ENCODE assay signal across 7 mouse cellular contexts in the genomic region with DNA sequence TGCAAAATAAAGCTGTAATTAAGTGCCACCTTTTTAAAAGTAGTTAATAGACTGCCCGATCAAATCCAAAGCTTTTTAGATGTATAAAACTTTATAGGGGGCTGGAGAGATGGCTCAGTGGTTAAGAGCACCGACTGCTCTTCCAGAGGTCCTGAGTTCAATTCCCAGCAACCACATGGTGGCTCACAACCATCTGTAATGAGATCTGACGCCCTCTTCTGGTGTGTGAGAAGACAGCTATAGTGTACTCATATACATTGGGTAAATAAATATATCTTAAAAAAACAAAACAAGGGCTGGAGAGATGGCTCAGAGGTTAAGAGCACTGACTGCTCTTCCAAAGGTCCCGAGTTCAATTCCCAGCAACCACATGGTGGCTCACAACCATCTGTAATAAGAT. TPM values are rescaled to one million over a fixed set of nuclear protein-coding genes. Genes with fewer than 3 reads are reported as not detected.
DNase-seq lines count a peak whose midpoint lies in the region; ATAC-seq and TF ChIP-seq lines count a peak whose summit lies in the region.
"Not testable (repeated sequence)": the region's sequence is repeated elsewhere in the genome, so short reads cannot be mapped to it uniquely, and the experiment has no call there.

No protein-coding gene starts in this region.

- H3K36me3 ChIP-seq in forebrain, embryonic 14.5 days (ENCODE audit: control insufficient read depth, insufficient read depth, low read length): peaks cover 24% of the 10 kb centered on the region
- peaks cover 21% of the 10 kb centered on the region for H3K36me3 ChIP-seq in heart, postnatal 0 days (replicated peaks; ENCODE audit: control insufficient read depth, insufficient read depth, low read length)
- not testable (repeated sequence) for H3K36me3 ChIP-seq in kidney, adult 2 months (ENCODE audit: control insufficient read depth, insufficient read depth, low read length)
- H3K36me3 ChIP-seq in liver, adult 2 months (ENCODE audit: control insufficient read depth, insufficient read depth, low read length): peaks cover 16% of the 10 kb centered on the region
- peaks cover 28% of the 10 kb centered on the region for H3K36me3 ChIP-seq in megakaryocyte, embryonic 14.5 days (replicated peaks; ENCODE audit: low read length)
- H3K36me3 ChIP-seq in neural tube, embryonic 14.5 days (ENCODE audit: control insufficient read depth, insufficient read depth, low read length): peaks cover 17% of the 10 kb centered on the region

- ATAC-seq in forebrain, embryonic 14.5 days: peak; percentile 38
- not testable (repeated sequence) for ATAC-seq in heart, postnatal 0 days (ENCODE audit: insufficient read depth, low read depth)
- ATAC-seq in neural tube, embryonic 14.5 days (ENCODE audit: low read depth): peak; percentile 17; the same call in 1 of the 2 replicates

- H3K9ac ChIP-seq in forebrain, embryonic 14.5 days (ENCODE audit: low read length): peak overlapping the region; percentile 84; the same call in 1 of the 2 replicates
- H3K9ac ChIP-seq in heart, postnatal 0 days (replicated peaks; ENCODE audit: low read depth, low read length); liver, adult 2 months (ENCODE audit: low read depth, low read length); neural tube, embryonic 14.5 days (replicated peaks; ENCODE audit: low read depth, low read length): not testable (repeated sequence)

- H3K9me3 ChIP-seq in forebrain, embryonic 14.5 days (replicated peaks; ENCODE audit: control insufficient read depth, low read length); heart, postnatal 0 days (replicated peaks; ENCODE audit: control insufficient read depth, low read length); megakaryocyte, embryonic 14.5 days; neural tube, embryonic 14.5 days (ENCODE audit: control insufficient read depth, low read length): not testable (repeated sequence)

- H3K27ac ChIP-seq in cerebellum, adult 2 months (ENCODE audit: insufficient read depth, low read length); forebrain, embryonic 14.5 days (ENCODE audit: low read depth, low read length): not testable (repeated sequence)
- H3K27ac ChIP-seq in heart, postnatal 0 days (ENCODE audit: low read depth): peak overlapping the region; percentile 84
- peak overlapping the region; percentile 62; the same call in 1 of the 2 replicates for H3K27ac ChIP-seq in kidney, adult 2 months (ENCODE audit: insufficient read depth, low read depth, low read length)
- peak overlapping the region; percentile 49; the same call in 1 of the 2 replicates for H3K27ac ChIP-seq in liver, adult 2 months (replicated peaks; ENCODE audit: insufficient read depth, low read depth, low read length)
- peak overlapping the region; percentile 46 for H3K27ac ChIP-seq in neural tube, embryonic 14.5 days (ENCODE audit: low read depth, low read length)

- peak overlapping the region; percentile 83 for H3K4me2 ChIP-seq in forebrain, embryonic 14.5 days (ENCODE audit: low read length)
- H3K4me2 ChIP-seq in heart, postnatal 0 days (ENCODE audit: low read depth, low read length): peak overlapping the region; percentile 79
- H3K4me2 ChIP-seq in neural tube, embryonic 14.5 days (ENCODE audit: low read depth, low read length): peak overlapping the region; percentile 79

- not testable (repeated sequence) for DNase-seq in cerebellum, adult 2 months; forebrain, embryonic 14.5 days (ENCODE audit: low spot score); heart, postnatal 0 days (ENCODE audit: low spot score); kidney, adult 2 months; liver, adult 2 months (ENCODE audit: extremely low read depth, low read depth, low spot score)

- not testable (repeated sequence) for TF ChIP-seq CTCF in cerebellum, adult 2 months (IDR thresholded peaks at IDR 0.05; ENCODE audit: borderline replicate concordance, insufficient read depth, low read depth, low read length); heart, postnatal 0 days (IDR thresholded peaks at IDR 0.05; ENCODE audit: low read depth); kidney, adult 2 months (conservative IDR thresholded peaks at IDR 0.05; ENCODE audit: insufficient read depth, insufficient read length, low read depth, low read length); liver, adult 2 months (IDR thresholded peaks at IDR 0.05; ENCODE audit: low read depth, low read length)

- 41% methylated on average over 4 of the region's 4 CpGs for WGBS in cerebellum, adult 2 months
- 41% methylated on average over 4 of the region's 4 CpGs for WGBS in forebrain, embryonic 14.5 days
- 45% methylated on average over 4 of the region's 4 CpGs for WGBS in heart, postnatal 0 days
- 38% methylated on average over 4 of the region's 4 CpGs for WGBS in kidney, adult 2 months
- WGBS in liver, adult 2 months: 39% methylated on average over 4 of the region's 4 CpGs
- WGBS in neural tube, embryonic 14.5 days: 38% methylated on average over 4 of the region's 4 CpGs

- H3K27me3 ChIP-seq in cerebellum, adult 2 months (ENCODE audit: control insufficient read depth, insufficient read depth, low read length); forebrain, embryonic 14.5 days (replicated peaks; ENCODE audit: control insufficient read depth, insufficient read depth, low read length); heart, postnatal 0 days (ENCODE audit: control insufficient read depth, insufficient read depth, low read length); kidney, adult 2 months (replicated peaks; ENCODE audit: control insufficient read depth, insufficient read depth, low read length); liver, adult 2 months (ENCODE audit: control insufficient read depth, insufficient read depth, low read length); megakaryocyte, embryonic 14.5 days (replicated peaks); neural tube, embryonic 14.5 days (ENCODE audit: control insufficient read depth, insufficient read depth, low read length): not testable (repeated sequence)

- not testable (repeated sequence) for TF ChIP-seq POLR2A in cerebellum, adult 2 months (IDR thresholded peaks at IDR 0.05; ENCODE audit: borderline replicate concordance, insufficient read depth, low read length); kidney, adult 2 months (IDR thresholded peaks at IDR 0.05; ENCODE audit: low read depth, low read length); liver, adult 2 months (IDR thresholded peaks at IDR 0.05; ENCODE audit: extremely low read depth, insufficient read depth, low read length)

- H3K4me3 ChIP-seq in cerebellum, adult 2 months (replicated peaks; ENCODE audit: insufficient read depth, low read depth, low read length): peak overlapping the region; percentile 92
- peak overlapping the region; percentile 86 for H3K4me3 ChIP-seq in forebrain, embryonic 14.5 days (ENCODE audit: low read depth, low read length)
- peak overlapping the region; percentile 85 for H3K4me3 ChIP-seq in heart, postnatal 0 days (ENCODE audit: low read depth, low read length)
- H3K4me3 ChIP-seq in kidney, adult 2 months (ENCODE audit: insufficient read depth, low read depth, low read length): peak overlapping the region; percentile 83; the same call in 1 of the 2 replicates
- not testable (repeated sequence) for H3K4me3 ChIP-seq in liver, adult 2 months (ENCODE audit: insufficient read depth, low read depth, low read length)
- H3K4me3 ChIP-seq in megakaryocyte, embryonic 14.5 days (replicated peaks): peak overlapping the region; percentile 94
- peak overlapping the region; percentile 97 for H3K4me3 ChIP-seq in neural tube, embryonic 14.5 days (ENCODE audit: low read depth, low read length)

- not testable (repeated sequence) for TF ChIP-seq EP300 in heart, postnatal 0 days (IDR thresholded peaks at IDR 0.05; ENCODE audit: low read depth)

- not testable (repeated sequence) for H3K4me1 ChIP-seq in cerebellum, adult 2 months (ENCODE audit: control insufficient read depth, insufficient read depth, low read length); forebrain, embryonic 14.5 days (ENCODE audit: control insufficient read depth, insufficient read depth, low read length); heart, postnatal 0 days (ENCODE audit: control insufficient read depth, insufficient read depth); kidney, adult 2 months (ENCODE audit: control insufficient read depth, insufficient read depth, low read length); liver, adult 2 months (ENCODE audit: control insufficient read depth, insufficient read depth, low read length); neural tube, embryonic 14.5 days (ENCODE audit: control insufficient read depth, insufficient read depth, low read length)
- H3K4me1 ChIP-seq in megakaryocyte, embryonic 14.5 days: peaks cover 24% of the 10 kb centered on the region

- not testable (repeated sequence) for H3K79me2 ChIP-seq in liver, adult 2 months (ENCODE audit: control insufficient read depth, insufficient read depth, low read length)

RNA-seq across cellular contexts. Expression of gene Vps11, which starts 0.5 kb away (rescaled TPM):
- 58.4 and 60.9 TPM in 2 replicates for polyA plus RNA-seq in cerebellum, adult 2 months (2012; rRNA removed)
- polyA plus RNA-seq in forebrain, embryonic 14.5 days (2014; fragmentation: Nextera tagmentation; extraction: Ambion mirVana): 33.3 and 33.8 TPM in 2 replicates
- total RNA-seq in heart, postnatal 0 days (2014; rRNA removed; ENCODE audit: low replicate concordance): 25.0 and 27.8 TPM in 2 replicates
- polyA plus RNA-seq in heart, postnatal 0 days (2015; fragmentation: Nextera tagmentation; extraction: Ambion mirVana): 17.7 TPM in 2 replicates
- 31.2 and 34.1 TPM in 2 replicates for polyA plus RNA-seq in kidney, adult 2 months (2012; rRNA removed)
- 14.5 and 22.0 TPM in 2 replicates for total RNA-seq in liver, adult 2 months (2014; rRNA removed)
- polyA plus RNA-seq in liver, adult 2 months (2012; rRNA removed): 15.9 and 17.0 TPM in 2 replicates
- 5.8 and 8.3 TPM in 2 replicates for polyA plus RNA-seq in megakaryocyte, embryonic 14.5 days (2012; ENCODE audit: insufficient read depth, low replicate concordance)
- 34.4 and 43.4 TPM in 2 replicates for polyA plus RNA-seq in neural tube, embryonic 14.5 days (2014; fragmentation: Nextera tagmentation; extraction: Ambion mirVana)

RNA-seq across cellular contexts. Expression of gene Hyou1, which starts 17.4 kb away (rescaled TPM):
- polyA plus RNA-seq in cerebellum, adult 2 months (2012; rRNA removed): 53.2 and 55.0 TPM in 2 replicates
- polyA plus RNA-seq in forebrain, embryonic 14.5 days (2014; fragmentation: Nextera tagmentation; extraction: Ambion mirVana): 17.8 and 27.2 TPM in 2 replicates
- total RNA-seq in heart, postnatal 0 days (2014; rRNA removed; ENCODE audit: low replicate concordance): 35.5 and 37.8 TPM in 2 replicates
- 5.4 and 5.9 TPM in 2 replicates for polyA plus RNA-seq in heart, postnatal 0 days (2015; fragmentation: Nextera tagmentation; extraction: Ambion mirVana)
- 42.3 and 45.0 TPM in 2 replicates for polyA plus RNA-seq in kidney, adult 2 months (2012; rRNA removed)
- 87.8 and 131 TPM in 2 replicates for total RNA-seq in liver, adult 2 months (2014; rRNA removed)
- polyA plus RNA-seq in liver, adult 2 months (2012; rRNA removed): 75.0 and 111 TPM in 2 replicates
- 14.1 and 28.1 TPM in 2 replicates for polyA plus RNA-seq in megakaryocyte, embryonic 14.5 days (2012; ENCODE audit: insufficient read depth, low replicate concordance)
- 20.7 and 27.0 TPM in 2 replicates for polyA plus RNA-seq in neural tube, embryonic 14.5 days (2014; fragmentation: Nextera tagmentation; extraction: Ambion mirVana)

RNA-seq across cellular contexts. Expression of gene Hmbs, which starts 17.9 kb away (rescaled TPM):
- 32.2 and 35.4 TPM in 2 replicates for polyA plus RNA-seq in cerebellum, adult 2 months (2012; rRNA removed)
- 68.5 and 74.3 TPM in 2 replicates for polyA plus RNA-seq in forebrain, embryonic 14.5 days (2014; fragmentation: Nextera tagmentation; extraction: Ambion mirVana)
- total RNA-seq in heart, postnatal 0 days (2014; rRNA removed; ENCODE audit: low replicate concordance): 61.5 and 96.3 TPM in 2 replicates
- polyA plus RNA-seq in heart, postnatal 0 days (2015; fragmentation: Nextera tagmentation; extraction: Ambion mirVana): 81.3 and 84.0 TPM in 2 replicates
- polyA plus RNA-seq in kidney, adult 2 months (2012; rRNA removed): 47.4 and 49.3 TPM in 2 replicates
- total RNA-seq in liver, adult 2 months (2014; rRNA removed): 61.3 and 67.7 TPM in 2 replicates
- 58.8 and 61.4 TPM in 2 replicates for polyA plus RNA-seq in liver, adult 2 months (2012; rRNA removed)
- 51.1 and 76.9 TPM in 2 replicates for polyA plus RNA-seq in megakaryocyte, embryonic 14.5 days (2012; ENCODE audit: insufficient read depth, low replicate concordance)
- 58.3 and 58.4 TPM in 2 replicates for polyA plus RNA-seq in neural tube, embryonic 14.5 days (2014; fragmentation: Nextera tagmentation; extraction: Ambion mirVana)

RNA-seq across cellular contexts. Expression of gene H2afx, which starts 27.4 kb away (rescaled TPM):
- polyA plus RNA-seq in cerebellum, adult 2 months (2012; rRNA removed): 63.1 and 63.5 TPM in 2 replicates
- polyA plus RNA-seq in forebrain, embryonic 14.5 days (2014; fragmentation: Nextera tagmentation; extraction: Ambion mirVana): 215 and 240 TPM in 2 replicates
- total RNA-seq in heart, postnatal 0 days (2014; rRNA removed; ENCODE audit: low replicate concordance): 285 and 447 TPM in 2 replicates
- polyA plus RNA-seq in heart, postnatal 0 days (2015; fragmentation: Nextera tagmentation; extraction: Ambion mirVana): 69.3 and 71.2 TPM in 2 replicates
- 23.6 and 31.5 TPM in 2 replicates for polyA plus RNA-seq in kidney, adult 2 months (2012; rRNA removed)
- total RNA-seq in liver, adult 2 months (2014; rRNA removed): 5.6 and 11.2 TPM in 2 replicates
- 22.5 and 23.6 TPM in 2 replicates for polyA plus RNA-seq in liver, adult 2 months (2012; rRNA removed)
- polyA plus RNA-seq in megakaryocyte, embryonic 14.5 days (2012; ENCODE audit: insufficient read depth, low replicate concordance): 416 and 1,650 TPM in 2 replicates
- 92.3 and 94.3 TPM in 2 replicates for polyA plus RNA-seq in neural tube, embryonic 14.5 days (2014; fragmentation: Nextera tagmentation; extraction: Ambion mirVana)

RNA-seq across cellular contexts. Expression of gene Slc37a4, which starts 34.7 kb away (rescaled TPM):
- polyA plus RNA-seq in cerebellum, adult 2 months (2012; rRNA removed): 49.8 and 52.2 TPM in 2 replicates
- polyA plus RNA-seq in forebrain, embryonic 14.5 days (2014; fragmentation: Nextera tagmentation; extraction: Ambion mirVana): 39.5 and 42.0 TPM in 2 replicates
- total RNA-seq in heart, postnatal 0 days (2014; rRNA removed; ENCODE audit: low replicate concordance): 83.8 and 97.2 TPM in 2 replicates
- polyA plus RNA-seq in heart, postnatal 0 days (2015; fragmentation: Nextera tagmentation; extraction: Ambion mirVana): 32.2 and 35.1 TPM in 2 replicates
- polyA plus RNA-seq in kidney, adult 2 months (2012; rRNA removed): 295 and 303 TPM in 2 replicates
- total RNA-seq in liver, adult 2 months (2014; rRNA removed): 250 and 307 TPM in 2 replicates
- polyA plus RNA-seq in liver, adult 2 months (2012; rRNA removed): 153 and 185 TPM in 2 replicates
- polyA plus RNA-seq in megakaryocyte, embryonic 14.5 days (2012; ENCODE audit: insufficient read depth, low replicate concordance): 10.2 and 10.4 TPM in 2 replicates
- 70.9 and 78.8 TPM in 2 replicates for polyA plus RNA-seq in neural tube, embryonic 14.5 days (2014; fragmentation: Nextera tagmentation; extraction: Ambion mirVana)
